Mouse (Mus musculus) erythroblast, embryonic 14.5 days (primary cell): ENCODE data around the gene Robo1.

Experiments
- GATA1 ChIP-seq: IDR thresholded peaks from 2 replicates; pipeline ENCODE4 v1.6.1; 2012; ENCODE audit warnings: low read length, inconsistent platforms, mixed read lengths
- TAL1 ChIP-seq: IDR thresholded peaks from 3 replicates; pipeline ENCODE4 v1.6.1; 2012; ENCODE audit warnings: low read length, inconsistent platforms, mixed read lengths

DNA sequence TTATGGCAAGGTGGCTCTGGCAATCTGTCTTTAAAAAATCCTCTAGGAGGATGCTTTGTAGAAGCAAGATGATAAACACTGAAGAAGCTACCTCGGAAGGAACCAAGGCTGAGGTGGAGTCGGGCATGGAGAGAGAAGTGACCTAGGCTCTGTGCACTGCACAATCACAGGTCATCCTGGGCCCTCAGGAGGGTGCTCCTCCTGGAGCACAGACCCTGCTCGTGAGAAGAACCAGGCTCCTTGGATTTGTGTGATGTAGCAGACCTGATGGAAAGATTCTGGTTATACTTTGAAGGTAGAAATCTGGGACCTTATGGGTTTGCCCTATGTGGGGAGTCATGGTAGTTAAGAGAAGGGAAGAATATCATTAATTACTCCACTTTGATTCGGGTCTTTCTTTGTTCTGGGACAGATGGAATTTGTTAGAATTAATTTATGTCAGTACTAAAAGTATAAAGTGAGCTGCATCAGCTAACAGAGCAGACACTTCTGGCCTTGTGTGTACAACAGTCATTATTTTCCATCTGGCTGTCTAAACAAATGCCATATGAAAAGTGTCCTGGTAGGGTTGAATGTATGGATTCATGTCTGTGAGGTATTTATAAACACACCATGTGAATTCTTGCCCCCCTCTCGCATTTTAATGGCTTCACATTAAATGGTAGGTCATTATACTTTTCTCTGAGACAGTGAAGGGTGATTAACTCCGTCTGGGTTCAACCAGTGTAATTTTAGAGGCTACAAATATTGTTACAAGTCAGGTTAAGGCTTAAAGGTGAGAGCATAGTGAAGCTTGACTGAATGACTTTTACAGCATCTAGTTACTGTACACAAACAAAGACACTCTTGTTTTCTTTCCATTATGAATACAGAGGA lies 377.7 kb downstream of the Robo1 start:
- TF ChIP-seq GATA1 = no peak
- no peak for TF ChIP-seq TAL1
